Mouse (Mus musculus): ENCODE data around the gene S1pr3. TPM values are rescaled to one million over a fixed set of nuclear protein-coding genes. Genes with fewer than 3 reads are reported as not detected.

Gene S1pr3
- not detected in 2 replicates for polyA plus RNA-seq (2012; ENCODE audit: insufficient read depth, low replicate concordance)

- Histone ChIP-seq H3K4me1 (peaks cover 4% of the 10 kb centered on the region; the same call in 1 of the 2 replicates), H3K9me3 (peaks cover 6% of the 10 kb centered on the region; the same call in 1 of the 2 replicates), H3K27me3 (replicated peaks) (peaks cover 53% of the 10 kb centered on the region), H3K36me3 (replicated peaks; ENCODE audit: low read length) (no peaks in the 10 kb centered on the region), H3K4me3 (replicated peaks) (peak within 1 kb of the TSS; percentile 33)
- TF ChIP-seq FLI1 (IDR thresholded peaks at IDR 0.05; ENCODE audit: low read length): no peak
- no peak for TF ChIP-seq GATA1 (IDR thresholded peaks at IDR 0.05; ENCODE audit: borderline replicate concordance, low read length)
These were observed at the start of gene S1pr3 for GRCm38 (mm10) chr13:51408519-51409001. S1pr3 (plus strand) TSS chr13:51408639.

GRCm38 (mm10) chr13:51360441-51360962, 47.9 kb upstream of the S1pr3 start:
- TF ChIP-seq FLI1 (IDR thresholded peaks at IDR 0.05; ENCODE audit: low read length) (no peak), GATA1 (IDR thresholded peaks at IDR 0.05; ENCODE audit: borderline replicate concordance, low read length) (no peak)
- Histone ChIP-seq H3K36me3 (replicated peaks; ENCODE audit: low read length) (no peaks in the 10 kb centered on the region), H3K4me3 (replicated peaks) (no peak overlapping the region), H3K9me3 (peaks cover 12% of the 10 kb centered on the region; the same call in 1 of the 2 replicates), H3K27me3 (replicated peaks) (no peaks in the 10 kb centered on the region), H3K4me1 (no peaks in the 10 kb centered on the region)

GRCm38 (mm10) chr13:51363390-51363789, 45.0 kb upstream of the S1pr3 start:
- no peak overlapping the region for H3K4me3 ChIP-seq (replicated peaks)
- H3K9me3 ChIP-seq: peaks cover 14% of the 10 kb centered on the region; the same call in 1 of the 2 replicates
- no peaks in the 10 kb centered on the region for H3K4me1 ChIP-seq
- no peaks in the 10 kb centered on the region for H3K36me3 ChIP-seq (replicated peaks; ENCODE audit: low read length)
- no peaks in the 10 kb centered on the region for H3K27me3 ChIP-seq (replicated peaks)
- TF ChIP-seq FLI1 (IDR thresholded peaks at IDR 0.05; ENCODE audit: low read length) (no peak), GATA1 (IDR thresholded peaks at IDR 0.05; ENCODE audit: borderline replicate concordance, low read length) (no peak)

GRCm38 (mm10) chr13:51363985-51364384, 44.5 kb upstream of the S1pr3 start:
- no peak for TF ChIP-seq GATA1 (IDR thresholded peaks at IDR 0.05; ENCODE audit: borderline replicate concordance, low read length)
- no peak for TF ChIP-seq FLI1 (IDR thresholded peaks at IDR 0.05; ENCODE audit: low read length)
- H3K9me3 ChIP-seq: peaks cover 18% of the 10 kb centered on the region; the same call in 1 of the 2 replicates

GRCm38 (mm10) chr13:51365191-51365590, 43.2 kb upstream of the S1pr3 start:
- no peak overlapping the region for H3K4me3 ChIP-seq (replicated peaks)
- TF ChIP-seq GATA1 (IDR thresholded peaks at IDR 0.05; ENCODE audit: borderline replicate concordance, low read length): no peak
- no peak for TF ChIP-seq FLI1 (IDR thresholded peaks at IDR 0.05; ENCODE audit: low read length)
- peaks cover 20% of the 10 kb centered on the region; the same call in 1 of the 2 replicates for H3K9me3 ChIP-seq
- H3K36me3 ChIP-seq (replicated peaks; ENCODE audit: low read length): no peaks in the 10 kb centered on the region
- no peaks in the 10 kb centered on the region for H3K27me3 ChIP-seq (replicated peaks)
- H3K4me1 ChIP-seq: no peaks in the 10 kb centered on the region

More at GRCm38 (mm10) chr13:51363985-51364384, 44.5 kb upstream of the S1pr3 start:
- Histone ChIP-seq H3K27me3 (replicated peaks) (no peaks in the 10 kb centered on the region), H3K36me3 (replicated peaks; ENCODE audit: low read length) (no peaks in the 10 kb centered on the region), H3K4me3 (replicated peaks) (no peak overlapping the region), H3K4me1 (no peaks in the 10 kb centered on the region)

- H3K27me3 ChIP-seq (replicated peaks): no peaks in the 10 kb centered on the region
- no peaks in the 10 kb centered on the region for H3K36me3 ChIP-seq (replicated peaks; ENCODE audit: low read length)
- peaks cover 19% of the 10 kb centered on the region; the same call in 1 of the 2 replicates for H3K9me3 ChIP-seq
- H3K4me3 ChIP-seq (replicated peaks): no peak overlapping the region
- TF ChIP-seq GATA1 (IDR thresholded peaks at IDR 0.05; ENCODE audit: borderline replicate concordance, low read length) (no peak), FLI1 (IDR thresholded peaks at IDR 0.05; ENCODE audit: low read length) (no peak)
- no peaks in the 10 kb centered on the region for H3K4me1 ChIP-seq
These were observed 40.1 kb upstream of the S1pr3 start for GRCm38 (mm10) chr13:51368346-51368745.

- Histone ChIP-seq H3K27me3 (replicated peaks) (no peaks in the 10 kb centered on the region), H3K36me3 (replicated peaks; ENCODE audit: low read length) (no peaks in the 10 kb centered on the region), H3K4me3 (replicated peaks) (no peak overlapping the region), H3K4me1 (no peaks in the 10 kb centered on the region), H3K9me3 (peaks cover 16% of the 10 kb centered on the region; the same call in 1 of the 2 replicates)
- no peak for TF ChIP-seq GATA1 (IDR thresholded peaks at IDR 0.05; ENCODE audit: borderline replicate concordance, low read length)
- no peak for TF ChIP-seq FLI1 (IDR thresholded peaks at IDR 0.05; ENCODE audit: low read length)
These were observed 39.1 kb upstream of the S1pr3 start for GRCm38 (mm10) chr13:51369354-51369753.

- no peak for TF ChIP-seq FLI1 (IDR thresholded peaks at IDR 0.05; ENCODE audit: low read length)
- no peak for TF ChIP-seq GATA1 (IDR thresholded peaks at IDR 0.05; ENCODE audit: borderline replicate concordance, low read length)
- Histone ChIP-seq H3K9me3 (peaks cover 28% of the 10 kb centered on the region), H3K36me3 (replicated peaks; ENCODE audit: low read length) (no peaks in the 10 kb centered on the region), H3K27me3 (replicated peaks) (no peaks in the 10 kb centered on the region), H3K4me3 (replicated peaks) (no peak overlapping the region), H3K4me1 (no peaks in the 10 kb centered on the region)
These were observed 35.4 kb upstream of the S1pr3 start for GRCm38 (mm10) chr13:51373086-51373485.

- Histone ChIP-seq H3K4me3 (replicated peaks) (no peak overlapping the region), H3K36me3 (replicated peaks; ENCODE audit: low read length) (no peaks in the 10 kb centered on the region), H3K4me1 (no peaks in the 10 kb centered on the region), H3K9me3 (peaks cover 24% of the 10 kb centered on the region), H3K27me3 (replicated peaks) (no peaks in the 10 kb centered on the region)
- TF ChIP-seq FLI1 (IDR thresholded peaks at IDR 0.05; ENCODE audit: low read length) (no peak), GATA1 (IDR thresholded peaks at IDR 0.05; ENCODE audit: borderline replicate concordance, low read length) (no peak)
These were observed 34.2 kb upstream of the S1pr3 start for GRCm38 (mm10) chr13:51374026-51374807.

- Histone ChIP-seq H3K4me3 (replicated peaks) (no peak overlapping the region), H3K9me3 (peaks cover 23% of the 10 kb centered on the region), H3K27me3 (replicated peaks) (no peaks in the 10 kb centered on the region), H3K4me1 (no peaks in the 10 kb centered on the region), H3K36me3 (replicated peaks; ENCODE audit: low read length) (no peaks in the 10 kb centered on the region)
- no peak for TF ChIP-seq FLI1 (IDR thresholded peaks at IDR 0.05; ENCODE audit: low read length)
These were observed 30.3 kb upstream of the S1pr3 start for GRCm38 (mm10) chr13:51378126-51378525.
